In the genomic region with DNA sequence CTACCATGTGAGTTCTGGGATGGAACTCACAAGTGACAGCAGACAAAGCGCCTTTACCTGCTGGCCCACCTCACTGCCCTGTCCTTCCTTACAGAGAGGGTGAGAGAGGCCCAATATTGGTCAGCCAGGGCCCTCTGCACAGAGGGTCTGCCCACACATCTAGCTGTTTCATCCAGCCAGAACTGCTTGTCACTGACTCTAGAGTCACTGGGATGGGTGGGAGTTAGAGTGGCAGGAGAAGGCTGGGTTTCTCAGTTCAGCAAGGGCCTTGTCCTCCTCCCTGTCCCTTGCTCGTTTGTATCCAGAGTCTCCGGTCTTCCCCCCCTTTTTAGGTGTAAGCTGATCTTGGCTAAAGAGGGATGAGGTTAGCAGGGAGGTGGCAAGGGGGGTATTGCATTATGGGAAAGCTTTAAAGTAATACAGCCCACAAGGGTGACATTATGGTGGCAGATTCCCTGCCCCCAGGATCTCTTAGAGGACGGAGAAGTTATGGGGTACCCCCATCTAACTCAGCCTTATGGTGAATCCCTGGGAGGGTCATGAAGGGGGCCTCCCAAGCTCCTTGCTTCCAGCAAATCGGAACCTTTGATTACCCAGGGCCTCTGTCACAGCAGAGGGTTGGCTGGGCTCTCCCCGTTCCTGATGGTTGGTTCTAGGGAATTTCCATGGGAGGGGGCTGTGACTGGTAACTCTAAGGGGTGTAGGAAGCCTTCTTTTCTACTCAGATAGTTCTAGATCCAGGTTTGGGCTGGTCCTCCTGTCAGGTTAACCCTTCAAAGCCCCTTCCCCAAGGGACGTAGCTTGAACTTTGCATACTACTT, we compare ENCODE assay signal across 11 mouse cellular contexts. TPM values are rescaled to one million over a fixed set of nuclear protein-coding genes. Genes with fewer than 3 reads are reported as not detected.
DNase-seq lines count a peak whose midpoint lies in the region; ATAC-seq and TF ChIP-seq lines count a peak whose summit lies in the region.
"Had no signal": no experiment of that assay in that cellular context is flagged by ENCODE, and none has a peak within 500 bp of the region (broad histone marks: within the 10 kb centered on the region; RNA-seq: fewer than 3 reads in every experiment).

No protein-coding gene starts in this region.

- peak overlapping the region; percentile 60 for H3ac ChIP-seq in myocyte (ENCODE audit: control insufficient read depth, insufficient read length)

- no peaks in the 10 kb centered on the region for H3K9me3 ChIP-seq in lung, embryonic 14.5 days (ENCODE audit: low read depth, low read length)
- H3K9me3 ChIP-seq in hindbrain, embryonic 15.5 days, result no peaks in the 10 kb centered on the region

- H3K4me1 ChIP-seq in lung, embryonic 14.5 days (ENCODE audit: insufficient read depth), result peaks cover 7% of the 10 kb centered on the region; the same call in 1 of the 2 replicates
- H3K4me1 ChIP-seq in hindbrain, embryonic 15.5 days (replicated peaks), result peaks cover 23% of the 10 kb centered on the region

- intact Hi-C loops in gastrocnemius, adult 2 months (cut with DNase I), result no loop called here
- intact Hi-C loops in gastrocnemius, postnatal 36 days (cut with DNase I), result no loop called here

- TF ChIP-seq CTCF in gastrocnemius, adult 2 months (IDR thresholded peaks at IDR 0.05), result no peak
- no peak for TF ChIP-seq CTCF in lung, embryonic 14.5 days (IDR thresholded peaks at IDR 0.05; ENCODE audit: low read depth)

- WGBS in lung, embryonic 14.5 days, result 42% methylated on average over 7 of the region's 7 CpGs
- 52% methylated on average over 7 of the region's 7 CpGs for WGBS in hindbrain, embryonic 15.5 days

- H3K36me3 ChIP-seq in lung, embryonic 14.5 days (ENCODE audit: insufficient read depth), result peaks cover 13% of the 10 kb centered on the region
- no peaks in the 10 kb centered on the region for H3K36me3 ChIP-seq in hindbrain, embryonic 15.5 days
- H3K36me3 ChIP-seq in myocyte (ENCODE audit: control insufficient read depth, insufficient read depth), result no peaks in the 10 kb centered on the region

- peak overlapping the region; percentile 77 for H3K4me3 ChIP-seq in gastrocnemius, adult 2 months
- H3K4me3 ChIP-seq in lung, embryonic 14.5 days (ENCODE audit: low read depth, low read length), result peak overlapping the region; percentile 71
- H3K4me3 ChIP-seq in hindbrain, embryonic 15.5 days, result no peak overlapping the region
- peak overlapping the region; percentile 91 for H3K4me3 ChIP-seq in myocyte

- TF ChIP-seq POLR2A in myocyte (IDR thresholded peaks at IDR 0.05; ENCODE audit: insufficient read length, low read depth), result no peak

- peaks cover 22% of the 10 kb centered on the region for H3K27me3 ChIP-seq in lung, embryonic 14.5 days (ENCODE audit: insufficient read depth, low read length)
- peaks cover 22% of the 10 kb centered on the region for H3K27me3 ChIP-seq in hindbrain, embryonic 15.5 days
- no peaks in the 10 kb centered on the region for H3K27me3 ChIP-seq in myocyte (ENCODE audit: control insufficient read depth, insufficient read depth, insufficient read length)

- peak overlapping the region; percentile 11; the same call in 1 of the 2 replicates for H3K9ac ChIP-seq in lung, embryonic 14.5 days
- no peak overlapping the region for H3K9ac ChIP-seq in hindbrain, embryonic 15.5 days

- peak overlapping the region; percentile 58; the same call in 1 of the 2 replicates for H3K27ac ChIP-seq in gastrocnemius, adult 2 months
- H3K27ac ChIP-seq in lung, embryonic 14.5 days (ENCODE audit: low read depth), result no peak overlapping the region
- no peak overlapping the region for H3K27ac ChIP-seq in hindbrain, embryonic 15.5 days (replicated peaks)

- peak overlapping the region; percentile 90 for H3K4me2 ChIP-seq in lung, embryonic 14.5 days
- peak overlapping the region; percentile 6; the same call in 1 of the 2 replicates for H3K4me2 ChIP-seq in hindbrain, embryonic 15.5 days
- H3K4me2 ChIP-seq in myocyte (ENCODE audit: low read depth), result peak overlapping the region; percentile 91

- DNase-seq in gastrocnemius, adult 2 months, result no peak
- DNase-seq in gastrocnemius, postnatal 36 days, result no peak
- no peak for DNase-seq in lung, embryonic 14.5 days
- DNase-seq in lung, postnatal 10 days, result no peak
- no peak for DNase-seq in spleen, postnatal 10 days (ENCODE audit: low spot score in 2 of 2)
- DNase-seq: cerebellum, postnatal 25 days; right cerebral cortex, postnatal 4 days had no signal

- no peak for ATAC-seq in lung, embryonic 14.5 days (ENCODE audit: insufficient read depth)
- ATAC-seq in hindbrain, embryonic 15.5 days (ENCODE audit: low FRiP score, low read depth), result no peak
- no peak for ATAC-seq in megakaryocyte progenitor cell, adult 5-6 weeks (replicated peaks; ENCODE audit: poor library complexity)
- ATAC-seq: activated CD4-positive, CD25-positive, alpha-beta regulatory T cell, adult 4 months had no signal

- H3K79me2 ChIP-seq in myocyte (ENCODE audit: control insufficient read depth, insufficient read depth), result peaks cover 70% of the 10 kb centered on the region

TF ChIP-seq in myocyte, 11 proteins besides CTCF, POLR2A, EP300 and RAD21:
- TF ChIP-seq MYOD1 (IDR thresholded peaks at IDR 0.05; ENCODE audit: control insufficient read depth in 1 of 3, insufficient read length in 2 of 3, low read depth in 2 of 3), result no peak
- no peak for TF ChIP-seq REST (IDR thresholded peaks at IDR 0.05; ENCODE audit: insufficient read depth, insufficient read length)
- TF ChIP-seq TCF12 (IDR thresholded peaks at IDR 0.05; ENCODE audit: insufficient read depth, poor library complexity, severe bottlenecking), result no peak
- no peak for TF ChIP-seq MAX (IDR thresholded peaks at IDR 0.05; ENCODE audit: low read depth)
- no peak for TF ChIP-seq MYOG (IDR thresholded peaks at IDR 0.05; ENCODE audit: control insufficient read depth in 1 of 3, insufficient read depth in 1 of 3, insufficient read length in 2 of 3, low read depth in 2 of 3)
- TF ChIP-seq TCF3 (IDR thresholded peaks at IDR 0.05; ENCODE audit: insufficient read length, low read depth), result no peak
- TF ChIP-seq E2F4 (IDR thresholded peaks at IDR 0.05; ENCODE audit: insufficient read depth), result no peak
- TF ChIP-seq CEBPB (IDR thresholded peaks at IDR 0.05; ENCODE audit: insufficient read depth, poor library complexity, severe bottlenecking), result no peak
- TF ChIP-seq POLR2AphosphoS2 (IDR thresholded peaks at IDR 0.05; ENCODE audit: insufficient read length, low read depth), result no peak
- TF ChIP-seq USF1 (IDR thresholded peaks at IDR 0.05; ENCODE audit: low read depth), result no peak
- no peak for TF ChIP-seq SRF (IDR thresholded peaks at IDR 0.05; ENCODE audit: control insufficient read depth, insufficient read length, low read depth)

RNA-seq across cellular contexts. Expression of a gene that starts 2.6 kb away (rescaled TPM):
- total RNA-seq in gastrocnemius, adult 2 months (2021), result 1 to 10 TPM; 1.8 to 2.6 TPM
- 1 to 10 TPM; 2.4 to 2.6 TPM for total RNA-seq in gastrocnemius, postnatal 36 days (2021)
- 6.9 and 7.6 TPM in 2 replicates for polyA plus RNA-seq in lung, embryonic 14.5 days (2014; fragmentation: Nextera tagmentation; extraction: Ambion mirVana)
- 1.4 and 1.5 TPM in 2 replicates for polyA plus RNA-seq in hindbrain, embryonic 15.5 days (2015; fragmentation: Nextera tagmentation; extraction: Ambion mirVana)
- polyA plus RNA-seq in myocyte (2012; fragmentation: generic; extraction: Trizol), result 46.8 TPM
- total RNA-seq in megakaryocyte progenitor cell, adult 5-6 weeks (2015), result 0.46 and 0.49 TPM in 2 replicates
- total RNA-seq in megakaryocyte progenitor cell, adult 5-6 weeks (2017), result 0.14 and 0.50 TPM in 2 replicates
- polyA plus RNA-seq: activated CD4-positive, CD25-positive, alpha-beta regulatory T cell, adult 4 months had no signal

Comparison
In these comparisons a context has a peak if more than half of its experiments do, and no peak if none do; other contexts are left out.
1. H3K4me2 ChIP-seq: peak in every context shown above with its lines; median percentile 91 in myocyte; 90 in lung, embryonic 14.5 days; 6 in hindbrain, embryonic 15.5 days.